Mouse (Mus musculus): ENCODE measurements around the gene Hap1.
"Not testable (repeated sequence)": the region's sequence is repeated elsewhere in the genome, so short reads cannot be mapped to it uniquely, and the experiment has no call there.

Hap1 gene

GRCm38 (mm10) chr11:100356819-100357211 lies 887 bp upstream of the Hap1 start:
- DNase-seq (ENCODE audit: low read depth, low spot score), result no peak

- DNase-seq (ENCODE audit: low read depth, low spot score), result no peak
These were observed 577 bp downstream of the Hap1 start for GRCm38 (mm10) chr11:100355151-100355951.

- no peak for DNase-seq (ENCODE audit: low read depth, low spot score)
These were observed 3.7 kb downstream of the Hap1 start for GRCm38 (mm10) chr11:100352076-100352857.

- DNase-seq (ENCODE audit: low read depth, low spot score), result no peak
These were observed 11.7 kb downstream of the Hap1 start for GRCm38 (mm10) chr11:100344269-100344668.

DNA sequence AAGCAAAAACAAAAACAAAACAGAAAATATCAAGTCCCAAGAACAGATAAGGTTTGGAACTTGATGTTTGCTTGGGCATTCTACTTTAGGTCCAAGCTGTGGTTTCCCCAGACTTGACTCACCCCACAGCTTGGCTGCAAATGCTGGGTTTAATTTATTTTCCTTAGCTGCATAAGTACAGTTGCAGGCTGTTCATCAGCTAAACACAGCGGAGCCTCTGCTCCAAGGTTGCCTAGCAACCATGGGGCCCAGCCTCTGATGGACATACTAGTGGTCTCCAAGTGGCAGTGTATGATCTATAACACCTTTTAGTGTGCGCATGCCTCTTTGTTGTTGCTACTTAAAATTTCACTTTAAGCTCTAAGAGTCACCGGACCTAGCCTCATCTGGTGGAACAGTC lies 20.2 kb downstream of the Hap1 start:
- no peak for DNase-seq (ENCODE audit: low read depth, low spot score)

- DNase-seq (ENCODE audit: low read depth, low spot score), result no peak
These were observed 21.9 kb downstream of the Hap1 start, which contains the start of gene Gast for GRCm38 (mm10) chr11:100333944-100334457. Gene Gast, plus strand, starts transcription at chr11:100334407.

DNA sequence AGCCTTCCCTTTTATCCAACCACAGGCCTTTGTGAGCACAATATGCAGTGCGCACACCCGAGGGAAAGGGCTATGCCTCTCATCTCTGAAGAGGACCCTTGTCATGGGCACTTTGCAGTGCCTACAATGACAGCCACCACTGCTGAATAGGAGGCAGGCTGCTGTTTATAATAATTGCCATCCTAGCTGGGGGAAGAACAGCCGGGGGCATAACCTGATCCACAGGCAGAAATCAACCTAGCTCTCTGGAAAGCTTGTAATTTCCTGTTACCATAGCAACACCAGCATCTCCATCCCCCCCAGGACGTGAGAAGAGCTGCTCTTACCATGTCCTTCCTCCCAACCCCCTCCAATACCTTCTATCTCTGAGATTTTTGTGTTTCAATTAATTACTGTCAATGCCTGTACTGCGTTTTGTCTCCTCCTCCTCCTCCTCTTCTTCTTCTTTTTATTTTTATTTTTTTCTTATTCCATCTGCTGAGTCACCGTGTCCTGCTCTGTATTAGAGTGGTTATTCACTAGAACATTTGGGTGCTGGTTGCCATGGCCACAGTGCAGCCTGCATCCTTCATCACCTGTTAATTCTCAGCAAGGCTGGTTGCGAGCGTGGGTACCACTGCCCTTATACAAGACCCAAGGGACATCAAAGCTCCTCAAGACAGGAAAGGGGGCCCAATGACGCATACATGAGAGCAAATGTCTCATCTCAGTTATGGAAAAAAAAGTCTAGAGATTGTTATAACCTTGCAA lies 23.0 kb downstream of the Hap1 start:
- no peak for DNase-seq (ENCODE audit: low read depth, low spot score)

GRCm38 (mm10) chr11:100330816-100331375 lies 25.0 kb downstream of the Hap1 start:
- not testable (repeated sequence) for DNase-seq (ENCODE audit: low read depth, low spot score)

DNA sequence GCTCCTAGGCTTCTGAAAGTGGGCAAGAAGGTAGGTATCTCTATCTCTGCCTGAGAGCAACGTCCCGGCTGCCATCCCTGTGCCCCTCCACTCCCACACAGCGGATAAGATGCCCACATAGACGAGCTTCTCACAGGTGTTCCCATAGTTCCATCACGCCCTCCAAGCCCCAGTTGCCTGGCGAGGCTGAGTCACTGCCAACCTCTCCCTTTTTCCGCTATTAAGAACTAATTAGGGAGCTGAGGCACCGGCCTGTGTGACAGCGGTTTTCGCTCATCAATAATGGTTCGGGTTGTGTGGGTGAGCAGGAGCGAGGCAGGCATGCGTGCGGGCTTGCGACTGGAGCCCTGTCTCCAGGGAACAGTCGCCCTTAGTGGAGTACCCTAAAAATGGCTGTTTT lies 25.7 kb downstream of the Hap1 start:
- DNase-seq (ENCODE audit: low read depth, low spot score), result no peak

- DNase-seq (ENCODE audit: low read depth, low spot score), result no peak
These were observed 28.2 kb downstream of the Hap1 start for GRCm38 (mm10) chr11:100327761-100328160.

DNA sequence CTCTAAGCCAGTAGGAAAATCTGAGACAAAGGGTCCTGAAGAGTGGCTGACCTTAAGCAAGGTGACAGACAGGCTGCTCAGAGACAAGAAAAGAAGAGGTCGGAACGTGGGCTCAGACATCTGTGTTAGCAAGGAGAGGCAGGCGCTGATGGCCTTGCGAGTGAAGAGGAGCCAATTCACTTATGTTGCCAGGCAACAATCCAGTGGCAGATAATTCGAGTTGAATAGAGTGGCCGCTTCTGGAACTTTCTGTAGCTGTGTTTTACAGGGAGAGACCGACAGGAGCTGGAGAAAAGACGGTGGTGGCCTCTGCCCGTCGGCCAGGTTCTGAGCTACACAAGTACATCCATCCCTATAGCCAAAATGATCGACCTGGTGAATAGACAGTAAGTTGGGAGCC lies 28.6 kb downstream of the Hap1 start:
- no peak for DNase-seq (ENCODE audit: low read depth, low spot score)

DNA sequence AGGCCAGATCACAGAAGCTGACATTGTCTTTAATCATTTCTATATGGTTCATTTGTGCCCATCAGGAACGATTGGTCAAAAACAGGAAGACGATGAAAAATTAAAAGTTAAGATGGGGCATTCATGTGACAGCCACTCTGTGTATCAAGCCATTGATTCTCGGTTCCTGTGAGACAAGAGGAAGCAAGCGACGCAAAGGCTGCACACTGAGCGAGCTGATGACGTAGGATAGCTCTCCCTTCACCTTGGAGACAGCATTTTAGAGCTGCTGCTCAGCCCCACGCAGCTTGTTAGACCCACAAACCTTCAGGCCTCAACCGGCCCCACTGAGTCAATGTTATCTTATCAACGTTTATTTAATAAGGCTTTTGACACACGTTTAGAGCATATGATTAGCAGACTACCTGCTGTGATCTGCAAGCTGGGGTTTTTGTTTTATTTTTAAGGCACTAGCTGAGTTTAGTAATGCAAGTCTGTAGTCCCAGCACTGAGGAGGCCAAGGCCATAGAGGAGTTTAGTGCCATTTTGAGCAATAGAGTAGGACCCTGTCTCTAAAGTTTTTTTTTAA lies 30.8 kb downstream of the Hap1 start:
- DNase-seq (ENCODE audit: low read depth, low spot score), result no peak

- peak; percentile 80 for DNase-seq (ENCODE audit: low read depth, low spot score)
These were observed 32.4 kb downstream of the Hap1 start for GRCm38 (mm10) chr11:100323578-100323977.

DNA sequence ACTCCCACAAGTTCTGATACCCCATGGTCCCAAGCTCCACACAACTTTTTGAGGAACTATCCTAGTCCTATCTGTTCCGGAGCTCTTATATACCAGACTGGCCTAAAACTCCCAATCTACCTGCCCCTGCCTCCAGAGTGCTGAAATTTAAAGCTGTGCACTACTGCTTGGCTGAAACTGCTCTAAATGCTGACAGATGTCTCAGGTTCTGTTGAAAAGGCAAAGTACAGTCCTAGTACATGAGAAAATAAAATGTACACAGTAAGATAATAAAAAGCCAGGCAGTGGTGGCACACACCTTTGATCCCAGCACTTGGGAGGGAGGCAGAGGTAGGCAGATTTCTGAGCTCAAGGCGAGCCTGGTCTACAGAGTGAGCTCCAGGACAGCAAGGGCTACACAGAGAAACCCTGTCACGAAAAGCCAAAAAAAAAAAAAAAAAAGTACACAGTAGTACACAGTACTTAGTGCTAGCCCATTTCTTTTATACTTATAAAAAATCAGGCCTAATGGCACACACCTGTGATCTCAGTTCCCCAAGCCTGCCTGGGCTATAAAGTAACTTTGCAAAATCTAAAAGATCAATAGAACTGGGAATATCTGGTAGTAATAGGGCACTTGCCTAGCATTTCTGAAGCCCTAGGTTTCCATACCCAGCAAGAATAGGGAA lies 33.2 kb downstream of the Hap1 start:
- no peak for DNase-seq (ENCODE audit: low read depth, low spot score)

DNA sequence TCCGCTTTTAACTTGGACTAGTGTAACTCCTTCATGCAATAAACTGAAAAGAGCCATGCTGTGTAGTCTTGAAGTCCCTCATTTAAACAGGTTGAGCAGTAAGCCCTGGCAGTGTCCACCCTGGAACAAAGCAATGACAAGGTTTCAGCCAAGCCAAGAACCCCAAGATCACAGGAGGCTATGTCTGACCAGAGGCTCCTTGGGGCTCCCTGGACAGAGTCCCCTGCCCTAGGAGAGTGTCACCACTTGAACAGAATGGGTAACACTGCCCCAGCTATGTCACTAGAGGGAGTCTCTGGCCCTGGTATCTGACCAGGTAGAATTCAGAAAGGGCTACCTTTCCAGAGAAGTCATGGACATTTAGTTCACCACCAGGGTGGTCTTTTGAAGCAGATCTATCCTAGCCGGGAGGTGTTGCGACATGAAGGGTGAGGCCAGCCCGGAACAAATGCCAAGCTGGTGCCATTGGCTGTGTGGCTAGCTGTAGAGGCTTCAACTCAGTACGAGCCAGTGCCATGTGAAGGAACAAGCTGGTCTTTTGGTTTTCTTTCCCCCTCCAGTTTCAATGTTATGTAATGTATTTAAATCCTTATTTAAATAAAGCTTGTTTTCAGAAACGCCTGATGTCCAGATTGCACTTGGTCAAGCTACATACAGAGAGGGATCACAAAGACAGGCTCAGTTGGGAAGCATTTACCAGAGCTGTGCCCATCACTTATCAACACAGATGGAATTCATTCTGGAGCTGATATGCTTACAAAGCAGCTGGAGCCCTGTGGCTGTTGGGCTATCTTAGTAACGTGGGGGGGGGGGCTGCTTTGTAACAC lies 34.2 kb downstream of the Hap1 start:
- DNase-seq (ENCODE audit: low read depth, low spot score), result not testable (repeated sequence)

DNA sequence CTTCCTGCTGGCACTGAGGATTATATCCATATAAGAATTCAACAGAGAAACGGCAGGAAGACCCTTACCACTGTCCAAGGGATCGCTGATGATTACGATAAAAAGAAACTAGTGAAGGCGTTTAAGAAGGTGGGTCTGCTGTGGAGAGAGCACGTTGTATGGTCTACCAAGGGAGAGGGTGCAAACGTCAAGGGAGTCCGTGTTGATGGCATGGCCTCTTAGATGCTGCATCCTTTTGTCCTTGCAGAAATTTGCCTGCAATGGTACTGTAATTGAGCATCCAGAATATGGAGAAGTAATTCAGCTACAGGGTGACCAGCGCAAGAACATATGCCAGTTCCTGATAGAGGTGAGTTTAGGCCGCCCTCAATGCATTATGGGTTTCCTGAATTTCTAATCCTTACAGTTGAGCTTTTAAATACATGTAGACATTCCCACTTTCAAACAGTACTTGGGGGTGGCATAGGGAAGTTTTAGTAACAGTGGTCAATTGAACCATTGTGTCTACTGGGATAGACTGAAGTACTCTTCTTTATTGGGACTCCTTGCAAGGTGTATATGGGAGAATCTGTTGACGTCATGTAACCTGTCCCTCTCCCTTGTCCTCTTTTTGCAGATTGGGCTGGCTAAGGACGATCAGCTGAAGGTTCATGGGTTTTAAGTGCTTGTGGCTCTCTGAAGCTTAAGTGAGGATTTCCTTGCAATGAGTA lies 35.1 kb downstream of the Hap1 start:
- not testable (repeated sequence) for DNase-seq (ENCODE audit: low read depth, low spot score)

DNA sequence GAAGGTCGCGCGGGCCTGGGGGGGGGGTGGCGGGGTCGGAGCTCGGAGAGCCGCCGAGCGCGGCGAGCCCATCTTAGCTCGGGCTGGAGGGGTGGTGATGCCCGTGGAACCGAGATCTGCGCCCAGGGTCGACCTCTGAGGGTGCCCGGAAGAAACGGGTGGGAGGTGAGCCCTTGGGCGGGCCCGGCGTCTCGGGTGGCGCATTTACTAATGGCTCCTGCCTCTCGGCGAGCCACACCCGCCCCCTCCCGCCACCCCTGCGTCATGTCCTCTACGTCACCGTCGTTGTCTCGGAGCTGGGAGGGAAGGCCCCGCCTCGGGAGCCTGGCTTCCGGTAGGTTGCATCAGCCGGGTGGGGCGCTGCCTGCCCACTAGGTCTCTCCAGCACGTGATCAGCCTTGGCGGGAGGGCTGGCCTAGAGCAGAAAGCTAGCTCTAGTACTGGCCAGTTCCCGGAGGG lies 35.7 kb downstream of the Hap1 start:
- peak; percentile 95 for DNase-seq (ENCODE audit: low read depth, low spot score)

DNA sequence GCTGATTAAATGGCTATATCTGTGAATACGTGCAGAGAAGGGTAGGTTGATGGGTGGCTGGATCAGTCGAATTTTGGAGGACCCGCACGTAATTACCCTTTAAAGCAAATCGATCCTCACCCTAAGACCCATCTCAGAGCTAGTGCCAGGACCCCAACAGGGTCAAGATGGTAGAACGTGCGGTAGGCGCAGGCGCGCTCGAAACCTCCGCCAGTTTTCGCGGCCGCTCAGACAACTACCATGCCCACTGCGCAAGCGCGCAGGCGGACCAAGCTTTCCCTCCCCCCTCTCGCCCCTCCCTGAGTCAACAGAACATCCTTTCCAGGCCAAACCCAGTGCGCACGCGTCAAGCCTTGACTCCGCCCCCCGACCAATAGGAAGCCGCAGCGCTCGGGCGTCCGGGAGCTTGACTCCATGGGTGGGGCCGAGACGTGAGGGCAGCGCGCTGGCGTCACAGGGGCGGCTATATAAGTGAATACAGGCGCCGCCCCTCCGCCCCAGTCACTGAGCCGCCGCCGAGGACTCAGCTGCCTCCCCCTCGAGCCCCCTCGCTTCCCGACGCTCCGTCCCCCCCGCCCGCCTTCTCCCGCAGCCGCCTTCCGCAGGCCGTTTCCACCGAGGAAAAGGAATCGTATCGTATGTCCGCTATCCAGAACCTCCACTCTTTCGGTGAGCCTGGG lies 36.3 kb downstream of the Hap1 start, which contains the start of gene Eif1:
Gene Eif1, plus strand, starts transcription at position 394 of the 680 bp plus-strand sequence.
- peak; percentile 100 for DNase-seq (ENCODE audit: low read depth, low spot score)

Data from c-Kit-negative CD71-positive TER-119-positive erythroid progenitor cells, embryonic 14.5 days (primary cell).